In genomic region chr13:33965056-33966024, GRCm38 (mm10) we compare ENCODE assay signal across 8 mouse cellular contexts. TPM values are rescaled to one million over a fixed set of nuclear protein-coding genes. Genes with fewer than 3 reads are reported as not detected.
DNase-seq lines count a peak whose midpoint lies in the region; ATAC-seq and TF ChIP-seq lines count a peak whose summit lies in the region.

No protein-coding gene starts in this region.

- H3K4me1 ChIP-seq in spleen, adult 2 months (ENCODE audit: control insufficient read depth, insufficient read depth, insufficient read length): peaks cover 6% of the 10 kb centered on the region; the same call in 1 of the 2 replicates
- H3K4me1 ChIP-seq in cortical plate, adult 2 months (ENCODE audit: control insufficient read depth, insufficient read depth, low read length): no peaks in the 10 kb centered on the region
- peaks cover 30% of the 10 kb centered on the region for H3K4me1 ChIP-seq in liver, embryonic 15.5 days (replicated peaks)
- no peaks in the 10 kb centered on the region; the same call in 1 of the 2 replicates for H3K4me1 ChIP-seq in neural tube, embryonic 15.5 days

- no peak for TF ChIP-seq CTCF in spleen, adult 2 months (IDR thresholded peaks at IDR 0.05; ENCODE audit: extremely low read depth, insufficient read depth, insufficient read length, insufficient replicate concordance)
- no peak for TF ChIP-seq CTCF in cortical plate, adult 2 months (IDR thresholded peaks at IDR 0.05; ENCODE audit: extremely low read depth, insufficient read depth, low read length)

- peak overlapping the region; percentile 69 for H3K27ac ChIP-seq in spleen, adult 2 months (ENCODE audit: insufficient read depth, low read length)
- H3K27ac ChIP-seq in cortical plate, adult 2 months (ENCODE audit: insufficient read depth, low read length): no peak overlapping the region
- peak overlapping the region; percentile 83 for H3K27ac ChIP-seq in liver, embryonic 15.5 days (replicated peaks)
- H3K27ac ChIP-seq in neural tube, embryonic 15.5 days (replicated peaks): peak overlapping the region; percentile 85

- ATAC-seq in hematopoietic stem cell, adult 5-6 weeks (replicated peaks in 1 of 2; ENCODE audit: insufficient read depth in 1 of 2, low FRiP score in 2 of 2, low TSS enrichment in 1 of 2, low read depth in 1 of 2, poor library complexity in 2 of 2, severe bottlenecking in 2 of 2): peak; percentile 43 to 47
- ATAC-seq in liver, embryonic 15.5 days (ENCODE audit: insufficient read depth): peak; percentile 77
- peak; percentile 42 for ATAC-seq in neural tube, embryonic 15.5 days (ENCODE audit: low FRiP score)

- no peak for TF ChIP-seq POLR2A in spleen, adult 2 months (IDR thresholded peaks at IDR 0.05; ENCODE audit: low read depth, low read length)
- no peak for TF ChIP-seq POLR2A in cortical plate, adult 2 months (IDR thresholded peaks at IDR 0.05; ENCODE audit: extremely low read depth, insufficient read depth, low read length)

- no peaks in the 10 kb centered on the region for H3K36me3 ChIP-seq in spleen, adult 2 months (ENCODE audit: control insufficient read depth, insufficient read depth, low read length)
- 0 out of 2 replicates have a peak, but pooled peaks cover 4% of the 10 kb centered on the region for H3K36me3 ChIP-seq in liver, embryonic 15.5 days (replicated peaks)
- no peaks in the 10 kb centered on the region for H3K36me3 ChIP-seq in neural tube, embryonic 15.5 days

- peak overlapping the region; percentile 56 for H3K9ac ChIP-seq in liver, embryonic 15.5 days
- peak overlapping the region; percentile 44 for H3K9ac ChIP-seq in neural tube, embryonic 15.5 days (replicated peaks)

- H3K4me3 ChIP-seq in spleen, adult 2 months (ENCODE audit: extremely low read depth, insufficient read depth, insufficient read length): peak overlapping the region; percentile 84
- H3K4me3 ChIP-seq in cortical plate, adult 2 months (ENCODE audit: insufficient read depth, low read length): peak overlapping the region; percentile 51
- peak overlapping the region; percentile 69 for H3K4me3 ChIP-seq in liver, embryonic 15.5 days (replicated peaks)
- H3K4me3 ChIP-seq in neural tube, embryonic 15.5 days (replicated peaks): peak overlapping the region; percentile 56

- H3K4me2 ChIP-seq in liver, embryonic 15.5 days: peak overlapping the region; percentile 81
- peak overlapping the region; percentile 85 for H3K4me2 ChIP-seq in neural tube, embryonic 15.5 days

- intact Hi-C loops in gastrocnemius, postnatal 36 days (cut with DNase I): no loop called here

- 16% methylated on average over 14 of the region's 14 CpGs for WGBS in spleen, adult 2 months
- 5% methylated on average over 14 of the region's 14 CpGs for WGBS in liver, embryonic 15.5 days (ENCODE audit: insufficient replicate concordance)
- WGBS in neural tube, embryonic 15.5 days: 31% methylated on average over 14 of the region's 14 CpGs

- no peak for DNase-seq in spleen, adult 2 months (ENCODE audit: low read depth in 1 of 2, low spot score in 2 of 2)
- DNase-seq in spleen, adult 18-20 months: no peak
- DNase-seq in layer of hippocampus, postnatal 36 days: no peak
- no peak for DNase-seq in gastrocnemius, postnatal 36 days

- no peaks in the 10 kb centered on the region for H3K27me3 ChIP-seq in spleen, adult 2 months (ENCODE audit: control insufficient read depth, insufficient read depth, low read length)
- no peaks in the 10 kb centered on the region for H3K27me3 ChIP-seq in liver, embryonic 15.5 days
- no peaks in the 10 kb centered on the region for H3K27me3 ChIP-seq in neural tube, embryonic 15.5 days (replicated peaks)

- H3K9me3 ChIP-seq in liver, embryonic 15.5 days (replicated peaks): no peaks in the 10 kb centered on the region
- H3K9me3 ChIP-seq in neural tube, embryonic 15.5 days (replicated peaks): no peaks in the 10 kb centered on the region

RNA-seq across cellular contexts. Expression of gene Nqo2, which starts 0.9 kb away (rescaled TPM):
- polyA plus RNA-seq in spleen, adult 2 months (2012; rRNA removed): 1.8 and 3.0 TPM in 2 replicates
- polyA plus RNA-seq in cortical plate, adult 2 months (2012; rRNA removed): 8.2 and 8.8 TPM in 2 replicates
- total RNA-seq in hematopoietic stem cell, adult 5-6 weeks (2017): 15.6 and 25.7 TPM in 2 replicates
- 26.0 and 27.0 TPM in 2 replicates for polyA plus RNA-seq in liver, embryonic 15.5 days (2015; fragmentation: Nextera tagmentation; extraction: Ambion mirVana)
- polyA plus RNA-seq in neural tube, embryonic 15.5 days (2015; fragmentation: Nextera tagmentation; extraction: Ambion mirVana): 12.3 and 14.1 TPM in 2 replicates
- total RNA-seq in layer of hippocampus, postnatal 36 days (2021): 1 to 10 TPM; 6.2 to 7.8 TPM
- 10 to 100 TPM; 14.2 to 16.1 TPM for total RNA-seq in gastrocnemius, postnatal 36 days (2021)

RNA-seq across cellular contexts. Expression of gene Ripk1, which starts 36.8 kb away (rescaled TPM):
- polyA plus RNA-seq in spleen, adult 2 months (2012; rRNA removed): 6.5 and 11.4 TPM in 2 replicates
- polyA plus RNA-seq in cortical plate, adult 2 months (2012; rRNA removed): 2.8 and 3.2 TPM in 2 replicates
- total RNA-seq in hematopoietic stem cell, adult 5-6 weeks (2017): 64.7 and 66.1 TPM in 2 replicates
- polyA plus RNA-seq in liver, embryonic 15.5 days (2015; fragmentation: Nextera tagmentation; extraction: Ambion mirVana): 11.6 and 12.5 TPM in 2 replicates
- polyA plus RNA-seq in neural tube, embryonic 15.5 days (2015; fragmentation: Nextera tagmentation; extraction: Ambion mirVana): 6.7 and 8.9 TPM in 2 replicates
- total RNA-seq in layer of hippocampus, postnatal 36 days (2021): 1 to 10 TPM; 6.0 to 7.6 TPM
- total RNA-seq in gastrocnemius, postnatal 36 days (2021): 1 to 10 TPM; 3.7 to 4.1 TPM

RNA-seq across cellular contexts. Expression of gene Serpinb6a, which starts 37.3 kb away (rescaled TPM):
- 32.6 and 36.3 TPM in 2 replicates for polyA plus RNA-seq in spleen, adult 2 months (2012; rRNA removed)
- 47.0 and 50.5 TPM in 2 replicates for polyA plus RNA-seq in cortical plate, adult 2 months (2012; rRNA removed)
- total RNA-seq in hematopoietic stem cell, adult 5-6 weeks (2017): 32.1 and 38.1 TPM in 2 replicates
- 15.8 and 16.1 TPM in 2 replicates for polyA plus RNA-seq in liver, embryonic 15.5 days (2015; fragmentation: Nextera tagmentation; extraction: Ambion mirVana)
- polyA plus RNA-seq in neural tube, embryonic 15.5 days (2015; fragmentation: Nextera tagmentation; extraction: Ambion mirVana): 46.0 and 50.9 TPM in 2 replicates
- 10 to 100 TPM; 38.1 to 43.4 TPM for total RNA-seq in layer of hippocampus, postnatal 36 days (2021)
- 100 to 1,000 TPM; 104 to 198 TPM for total RNA-seq in gastrocnemius, postnatal 36 days (2021)

RNA-seq across cellular contexts. Expression of gene Serpinb6c, which starts 59.8 kb away (rescaled TPM):
- polyA plus RNA-seq in spleen, adult 2 months (2012; rRNA removed): not detected in 2 replicates
- polyA plus RNA-seq in cortical plate, adult 2 months (2012; rRNA removed): 0.28 and 0.44 TPM in 2 replicates
- total RNA-seq in hematopoietic stem cell, adult 5-6 weeks (2017): not detected in 2 replicates
- polyA plus RNA-seq in liver, embryonic 15.5 days (2015; fragmentation: Nextera tagmentation; extraction: Ambion mirVana): not detected in 2 replicates
- polyA plus RNA-seq in neural tube, embryonic 15.5 days (2015; fragmentation: Nextera tagmentation; extraction: Ambion mirVana): 0.95 TPM in 2 replicates
- total RNA-seq in layer of hippocampus, postnatal 36 days (2021): under 1 TPM in 1 of 2 experiments, not detected in 1; 0.86 TPM
- total RNA-seq in gastrocnemius, postnatal 36 days (2021): not detected
